Mouse (Mus musculus) lung, adult 18-20 months (tissue): ENCODE data around the gene Gm20388.

Experiments used
- DNase-seq, 2 experiments: peaks; one replicate each; pipeline ENCODE4 v3.0.0; 2022; ENCODE audit warnings: mixed read lengths in 2 of 2

The Gm20388 gene

GRCm38 (mm10) chr8:122032741-122033140 is 2122.1 kb downstream of the Gm20388 start:
- no peak for DNase-seq

- DNase-seq: no peak
Observed at GRCm38 (mm10) chr8:122035543-122035942, 2124.9 kb downstream of the Gm20388 start.

- DNase-seq: no peak
Observed at GRCm38 (mm10) chr8:122036325-122036724, 2125.7 kb downstream of the Gm20388 start.

GRCm38 (mm10) chr8:122037279-122037678 is 2126.6 kb downstream of the Gm20388 start:
- DNase-seq: no peak

- no peak for DNase-seq
Observed at GRCm38 (mm10) chr8:122038076-122038475, 2127.4 kb downstream of the Gm20388 start.

- no peak for DNase-seq
Observed at GRCm38 (mm10) chr8:122039452-122039851, 2128.8 kb downstream of the Gm20388 start.

- DNase-seq: no peak
Observed at GRCm38 (mm10) chr8:122047206-122047870, 2136.7 kb downstream of the Gm20388 start.

- DNase-seq: no peak
Observed at GRCm38 (mm10) chr8:122049266-122049665, 2138.6 kb downstream of the Gm20388 start.

GRCm38 (mm10) chr8:122049923-122050322 is 2139.3 kb downstream of the Gm20388 start:
- DNase-seq: no peak

GRCm38 (mm10) chr8:122050620-122051019 is 2140.0 kb downstream of the Gm20388 start:
- DNase-seq: no peak

GRCm38 (mm10) chr8:122055321-122055720 is 2144.7 kb downstream of the Gm20388 start:
- DNase-seq: no peak

GRCm38 (mm10) chr8:122056113-122056512 is 2145.5 kb downstream of the Gm20388 start:
- DNase-seq: no peak

GRCm38 (mm10) chr8:122056882-122057281 is 2146.2 kb downstream of the Gm20388 start:
- no peak for DNase-seq

- no peak for DNase-seq
Observed at GRCm38 (mm10) chr8:122058510-122058909, 2147.9 kb downstream of the Gm20388 start.

GRCm38 (mm10) chr8:122058951-122059350 is 2148.3 kb downstream of the Gm20388 start:
- DNase-seq: no peak

GRCm38 (mm10) chr8:122062508-122063223 is 2152.0 kb downstream of the Gm20388 start:
- DNase-seq: no peak

- DNase-seq: no peak
Observed at GRCm38 (mm10) chr8:122064353-122064752, 2153.7 kb downstream of the Gm20388 start.

- DNase-seq: no peak
Observed at GRCm38 (mm10) chr8:122067783-122068505, 2157.3 kb downstream of the Gm20388 start.

GRCm38 (mm10) chr8:122068609-122069008 is 2158.0 kb downstream of the Gm20388 start:
- DNase-seq: no peak

GRCm38 (mm10) chr8:122069281-122069680 is 2158.6 kb downstream of the Gm20388 start:
- DNase-seq: no peak

- DNase-seq: no peak
Observed at GRCm38 (mm10) chr8:122071193-122071592, 2160.6 kb downstream of the Gm20388 start.

- DNase-seq: no peak
Observed at GRCm38 (mm10) chr8:122073964-122074363, 2163.3 kb downstream of the Gm20388 start.

GRCm38 (mm10) chr8:122074442-122074841 is 2163.8 kb downstream of the Gm20388 start:
- DNase-seq: no peak

GRCm38 (mm10) chr8:122074977-122075376 is 2164.3 kb downstream of the Gm20388 start:
- DNase-seq: no peak
